Mouse (Mus musculus): Measurements from ENCODE around the gene R3hdm2.

Gene R3hdm2

DNA sequence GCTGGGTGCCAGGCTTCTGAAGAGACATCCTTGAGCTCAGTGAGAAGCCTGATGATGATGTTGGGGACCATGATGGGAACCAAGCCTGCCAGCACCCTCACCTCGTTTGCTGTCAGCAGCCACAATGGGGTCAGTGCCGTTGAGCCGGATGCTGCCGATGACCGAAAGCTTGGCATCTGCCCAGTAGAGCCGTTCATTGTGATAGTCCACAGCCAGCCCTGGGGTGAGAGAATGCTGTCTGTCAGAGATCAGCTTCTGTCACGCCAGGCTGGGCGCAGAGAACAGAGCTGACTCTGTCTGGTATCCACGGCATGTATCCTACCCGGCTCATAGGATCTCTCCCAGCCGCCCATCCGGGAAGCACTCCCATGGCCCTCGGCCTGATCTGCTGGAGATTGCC is 162.0 kb downstream of the R3hdm2 start:
- no peak for DNase-seq (ENCODE audit: low spot score in 2 of 2)

- DNase-seq (ENCODE audit: low spot score in 2 of 2), result no peak
Observed at GRCm38 (mm10) chr10:127542720-127543119, 162.6 kb downstream of the R3hdm2 start.

DNA sequence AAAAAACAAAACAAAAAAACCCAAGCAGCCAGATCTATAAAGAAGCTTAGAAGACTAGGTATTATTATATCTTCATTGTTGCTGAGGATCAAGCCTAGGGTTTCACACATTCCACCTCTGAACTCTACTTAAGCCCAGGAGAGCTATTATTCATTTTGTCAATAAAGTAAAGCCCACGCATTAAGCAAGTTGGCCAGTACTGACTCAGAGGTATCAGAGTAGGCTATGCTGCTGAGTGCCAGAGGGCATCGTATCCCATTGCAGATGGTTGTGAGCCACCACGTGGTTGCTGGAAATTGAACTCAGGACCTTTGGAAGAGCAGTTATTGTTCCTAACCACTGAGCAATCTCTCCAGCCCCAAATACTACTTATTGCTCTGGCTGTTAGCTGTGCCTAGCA is 163.8 kb downstream of the R3hdm2 start:
- no peak for DNase-seq (ENCODE audit: low spot score in 2 of 2)

- no peak for DNase-seq (ENCODE audit: low spot score in 2 of 2)
Observed at GRCm38 (mm10) chr10:127544375-127544774, 164.2 kb downstream of the R3hdm2 start.

- no peak for DNase-seq (ENCODE audit: low spot score in 2 of 2)
Observed at GRCm38 (mm10) chr10:127546505-127546904, 166.4 kb downstream of the R3hdm2 start.

DNA sequence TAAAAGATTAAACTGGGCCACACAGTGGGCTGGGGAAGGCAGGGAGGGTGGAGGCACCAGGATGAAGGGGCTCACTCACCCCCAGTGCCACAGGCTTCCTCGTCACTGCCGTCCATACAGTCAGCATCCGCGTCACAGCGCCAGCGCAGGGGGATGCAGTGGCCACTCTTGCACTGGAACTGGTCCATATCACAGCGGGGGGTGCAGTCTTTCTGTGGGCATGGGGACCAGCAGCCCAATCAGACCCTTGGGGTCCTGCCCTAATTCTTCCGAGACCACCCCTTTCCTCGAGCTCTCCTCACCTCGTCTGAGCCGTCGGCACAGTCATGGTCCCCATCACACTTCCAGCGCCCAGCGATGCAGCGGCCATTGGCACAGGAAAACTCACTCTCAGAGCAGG is 168.1 kb downstream of the R3hdm2 start:
- no peak for DNase-seq (ENCODE audit: low spot score in 2 of 2)

All from spleen, postnatal 14 days (tissue).